Mouse (Mus musculus) cerebellum, adult 11-12 months (tissue): ENCODE results near the gene Dnajc6.

ENCODE experiments used
- DNase-seq: peaks from one replicate; pipeline ENCODE4 v3.0.0; 2022

Gene Dnajc6

DNA sequence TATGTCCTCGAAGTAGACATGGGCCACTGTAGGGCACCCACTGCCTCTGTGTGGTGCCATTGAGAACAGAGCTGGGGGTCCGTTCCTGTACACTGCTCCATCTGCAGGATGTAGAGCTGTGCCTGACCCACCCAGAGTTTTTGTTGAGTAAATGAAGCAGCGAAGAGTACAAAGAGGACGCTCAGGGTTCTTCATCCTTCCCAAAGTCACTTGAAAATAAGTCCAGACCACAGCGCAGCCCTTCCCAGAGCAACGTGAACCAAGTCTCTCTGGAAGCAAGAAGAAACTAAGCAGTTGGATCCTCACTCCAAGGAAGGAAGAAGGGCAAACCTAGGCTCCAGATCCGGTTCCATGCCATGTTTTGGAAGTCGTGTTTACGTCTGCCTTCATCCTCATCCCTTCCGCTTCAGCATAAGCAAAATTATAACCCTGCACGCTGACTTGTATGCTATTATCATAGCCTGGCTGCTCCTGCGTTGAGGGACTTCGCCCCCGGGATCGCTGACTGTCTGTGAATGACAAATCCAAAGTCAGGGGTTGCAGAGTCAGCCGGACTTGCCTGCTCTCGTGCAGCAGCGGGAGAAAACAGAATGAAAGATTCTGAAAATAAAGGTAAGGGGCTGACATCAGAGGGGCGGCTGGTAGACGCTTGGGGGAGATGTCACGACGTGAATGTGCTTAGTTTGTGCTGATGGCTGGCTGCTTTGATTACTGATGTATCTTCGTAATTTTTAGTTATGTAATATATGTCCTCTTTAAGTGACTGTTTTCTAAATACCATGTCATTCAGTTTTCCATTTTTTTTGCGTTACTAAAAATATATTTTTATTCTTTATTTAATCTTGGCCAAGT, 11.3 kb downstream of the Dnajc6 start:
- peak; percentile 68 for DNase-seq

- peak; percentile 35 for DNase-seq
These were observed 12.0 kb downstream of the Dnajc6 start for GRCm38 (mm10) chr4:101508431-101508830.

DNA sequence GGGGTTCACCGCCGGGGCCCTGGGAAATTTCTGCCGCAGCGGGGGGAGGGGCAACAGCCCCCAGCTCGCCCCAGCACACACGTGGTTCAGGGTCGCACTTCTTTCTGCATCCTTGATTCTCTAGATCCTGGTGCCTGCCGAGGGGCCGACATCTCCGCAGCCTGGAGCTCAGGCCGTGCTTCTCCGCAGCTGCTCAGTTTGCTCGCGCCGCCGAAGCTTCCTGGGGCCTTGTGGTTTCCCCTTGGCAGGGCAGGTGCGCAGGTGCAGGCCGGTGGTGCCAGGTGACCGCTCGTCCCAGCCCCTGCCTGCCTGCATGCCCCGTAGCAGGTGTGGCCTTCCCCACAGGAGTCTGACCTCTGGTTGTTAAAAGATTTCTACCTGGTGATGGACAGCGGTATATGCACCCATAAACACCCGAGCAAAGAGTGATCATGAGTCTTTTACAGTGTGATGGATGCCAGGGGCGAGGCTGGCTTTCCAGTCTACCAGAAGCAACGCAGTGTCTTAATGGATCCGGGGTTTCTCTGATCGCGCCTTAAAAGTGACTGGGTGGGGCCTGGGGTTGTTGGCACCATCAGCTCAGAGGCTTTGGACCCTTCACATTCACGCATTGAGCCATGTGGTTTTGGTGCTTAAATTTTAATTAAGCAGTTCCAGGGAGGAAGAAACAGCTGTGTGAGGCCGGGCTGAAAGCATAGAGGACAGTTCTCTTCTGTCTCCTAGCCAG, 12.6 kb downstream of the Dnajc6 start:
- DNase-seq, result peak; percentile 78

DNA sequence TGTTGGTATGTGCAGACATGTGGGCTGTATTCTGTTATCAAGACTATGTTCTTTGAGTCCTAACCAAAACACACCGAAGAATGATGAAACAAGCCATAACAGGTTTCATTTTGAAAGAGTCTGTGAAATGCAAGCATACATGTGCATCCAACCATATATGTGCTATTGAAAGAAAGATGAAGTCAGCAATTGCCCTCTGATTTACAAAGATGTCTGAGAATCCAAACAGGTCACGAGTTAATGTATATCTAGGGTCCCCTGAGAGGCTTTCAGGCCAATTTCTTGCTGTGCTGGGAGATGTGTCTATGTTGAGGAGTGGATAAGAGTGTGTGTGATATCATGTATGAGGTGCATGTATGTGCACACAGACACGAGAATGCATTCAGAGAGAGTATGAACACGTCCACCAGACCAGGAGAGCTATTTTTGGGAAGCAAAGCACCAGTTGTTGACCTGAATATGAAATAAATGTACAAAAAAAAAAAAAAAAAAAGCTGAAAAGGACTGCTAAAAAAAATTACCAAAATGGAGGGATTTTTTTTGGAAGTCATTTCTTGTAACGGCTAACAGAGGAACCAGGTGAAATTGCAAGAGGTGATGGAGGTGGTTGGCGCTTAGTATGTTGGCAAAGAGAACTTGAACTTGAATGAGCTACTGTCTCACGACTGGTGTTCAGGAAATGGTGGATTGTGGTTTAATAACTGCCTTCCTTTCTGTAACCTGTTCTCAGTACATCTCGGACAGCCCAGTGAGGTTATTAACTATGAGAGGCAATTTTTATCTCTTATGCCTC, 13.9 kb downstream of the Dnajc6 start:
- DNase-seq, result no peak

GRCm38 (mm10) chr4:101510904-101511210, 14.4 kb downstream of the Dnajc6 start:
- no peak for DNase-seq

GRCm38 (mm10) chr4:101511768-101512521, 15.5 kb downstream of the Dnajc6 start:
- no peak for DNase-seq

- DNase-seq, result no peak
These were observed 16.8 kb downstream of the Dnajc6 start for GRCm38 (mm10) chr4:101513251-101513650.

DNA sequence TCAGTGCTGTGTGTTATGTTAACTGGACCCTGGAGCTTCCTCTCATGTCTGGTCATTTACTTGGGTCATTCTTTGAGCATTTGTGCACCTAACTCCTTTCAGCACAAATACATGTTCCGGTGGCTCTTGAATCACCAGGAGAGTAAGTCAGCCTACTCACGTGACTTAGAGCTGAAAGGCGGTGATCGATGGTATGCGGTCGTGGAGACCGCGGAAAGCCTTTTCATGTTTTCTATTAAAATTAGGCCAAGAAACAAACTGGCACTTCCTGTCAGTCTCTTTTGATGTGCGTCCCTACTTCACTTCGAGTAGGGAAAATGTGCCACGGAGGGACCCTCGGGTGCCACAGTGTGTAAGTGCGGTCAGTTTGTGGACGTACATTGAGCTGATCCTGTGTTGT, 19.4 kb downstream of the Dnajc6 start:
- DNase-seq, result no peak

GRCm38 (mm10) chr4:101516434-101517168, 20.2 kb downstream of the Dnajc6 start:
- no peak for DNase-seq

GRCm38 (mm10) chr4:101531901-101532300, 35.5 kb downstream of the Dnajc6 start:
- no peak for DNase-seq

DNA sequence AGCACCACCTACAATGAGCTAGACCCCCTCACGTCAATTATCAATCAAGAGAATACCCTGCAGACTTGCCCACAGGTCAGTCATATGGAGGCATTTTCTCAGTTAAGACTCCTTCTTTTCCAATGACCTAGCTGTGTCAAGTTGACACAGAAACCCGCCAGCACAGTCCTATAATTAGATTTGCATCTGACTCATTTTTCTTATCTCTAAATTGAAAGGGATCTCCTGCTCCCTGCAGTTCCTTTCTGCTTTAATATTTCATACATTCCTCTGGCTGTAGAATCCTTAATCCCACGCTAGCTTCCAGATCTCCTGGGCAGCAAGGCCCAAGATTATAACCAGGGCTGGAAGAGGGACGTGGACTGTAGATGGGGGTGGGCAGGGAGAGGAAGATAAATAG, 44.1 kb downstream of the Dnajc6 start:
- no peak for DNase-seq

DNA sequence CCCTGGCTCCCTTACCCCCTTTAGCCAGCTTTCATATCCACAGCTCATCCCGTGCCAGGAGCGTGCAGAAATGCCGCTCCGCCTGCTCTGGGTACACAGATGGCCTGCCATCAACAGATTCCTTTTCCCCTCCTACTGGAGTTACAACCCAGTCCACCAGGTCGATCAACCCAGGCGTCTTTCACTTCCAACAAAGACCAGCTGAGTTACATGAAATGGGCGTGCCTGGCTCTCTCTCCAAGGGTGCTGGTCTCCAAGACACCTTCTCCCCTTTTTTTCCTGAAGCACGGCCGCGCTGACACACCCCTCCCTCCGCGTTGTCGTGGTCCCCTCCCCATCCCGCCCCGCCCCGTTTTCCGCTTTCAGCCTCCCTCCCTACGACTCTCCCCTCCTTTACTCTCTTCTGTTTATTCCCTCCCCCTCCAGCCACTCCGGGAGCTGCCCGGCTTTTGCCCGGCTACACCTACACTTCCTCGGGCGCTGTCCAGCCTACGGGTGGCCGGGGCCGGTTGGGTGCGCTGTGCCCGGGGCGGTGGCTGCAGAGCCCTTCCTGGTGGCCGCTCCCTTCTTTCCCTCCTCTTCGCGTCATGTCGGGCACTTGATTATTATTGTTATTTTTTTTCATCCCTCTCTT, 53.6 kb downstream of the Dnajc6 start:
- DNase-seq, result peak; percentile 67

DNA sequence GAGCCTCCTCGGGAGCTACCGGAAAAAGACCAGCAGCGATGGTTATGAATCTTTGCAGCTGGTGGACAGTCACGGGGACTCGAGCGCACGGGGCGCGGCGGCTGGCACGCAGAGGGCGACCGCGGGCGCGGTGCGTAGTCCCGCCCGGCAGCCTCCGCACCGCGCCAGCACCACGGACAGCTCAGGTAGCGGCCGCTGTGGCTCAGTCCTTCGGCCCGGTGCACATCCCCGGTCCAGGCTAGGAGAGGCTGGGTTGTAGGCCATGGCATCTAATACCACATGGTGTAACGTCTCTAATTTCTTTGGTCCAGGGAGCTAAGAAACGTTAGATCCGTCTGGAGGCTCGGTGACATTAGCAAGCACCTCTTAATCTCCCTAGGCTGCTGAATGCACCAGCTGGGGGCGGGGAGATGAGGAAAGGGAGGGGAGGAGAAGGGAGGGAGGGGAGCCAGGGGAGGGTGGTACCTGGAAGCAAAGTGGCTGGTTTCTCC, 54.3 kb downstream of the Dnajc6 start:
- peak; percentile 57 for DNase-seq

GRCm38 (mm10) chr4:101551425-101551824, 55.0 kb downstream of the Dnajc6 start:
- no peak for DNase-seq

DNA sequence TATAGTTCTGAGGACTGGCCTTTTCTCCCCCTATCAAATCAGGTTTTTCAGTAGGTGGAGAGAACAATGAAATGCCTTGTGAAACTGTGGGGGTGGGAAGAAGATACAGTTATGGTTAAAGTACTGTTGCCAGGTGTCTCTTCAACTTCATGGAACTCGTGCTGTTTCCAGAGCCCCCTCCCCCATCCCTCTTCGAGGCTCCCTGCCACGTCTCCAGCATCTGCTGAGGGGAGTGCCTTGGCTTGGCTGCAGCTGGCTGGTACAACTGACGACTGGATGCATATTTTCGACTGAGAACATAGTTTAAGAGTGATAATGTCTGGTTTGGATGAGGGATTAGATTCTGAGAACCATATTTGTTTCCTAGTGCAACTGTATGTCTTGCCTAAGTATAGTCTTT, 55.9 kb downstream of the Dnajc6 start:
- no peak for DNase-seq

- no peak for DNase-seq
These were observed 58.6 kb downstream of the Dnajc6 start for GRCm38 (mm10) chr4:101555016-101555415.

DNA sequence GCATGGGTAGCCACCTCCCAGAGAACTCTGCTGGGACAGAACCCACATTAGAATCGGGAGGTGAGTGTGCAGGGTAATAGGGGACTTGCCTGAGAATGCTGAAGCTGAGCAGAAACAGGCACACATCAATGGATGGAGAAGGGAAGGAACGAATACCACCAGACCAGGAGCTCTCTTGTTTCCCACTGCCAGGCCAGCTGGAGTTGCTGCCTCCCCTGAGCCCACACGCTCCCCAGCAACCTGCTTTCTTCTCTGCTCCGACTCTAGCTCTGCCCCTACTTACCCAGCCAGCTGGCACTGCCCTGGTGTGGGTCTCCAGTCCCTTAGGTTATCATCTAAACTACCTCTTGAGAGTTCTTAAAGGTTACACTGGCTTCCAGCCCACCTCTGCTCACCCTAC, 63.7 kb downstream of the Dnajc6 start:
- DNase-seq, result no peak

- DNase-seq, result no peak
These were observed 66.4 kb downstream of the Dnajc6 start for GRCm38 (mm10) chr4:101562836-101563235.

GRCm38 (mm10) chr4:101563607-101564006, 67.2 kb downstream of the Dnajc6 start:
- DNase-seq, result no peak

DNA sequence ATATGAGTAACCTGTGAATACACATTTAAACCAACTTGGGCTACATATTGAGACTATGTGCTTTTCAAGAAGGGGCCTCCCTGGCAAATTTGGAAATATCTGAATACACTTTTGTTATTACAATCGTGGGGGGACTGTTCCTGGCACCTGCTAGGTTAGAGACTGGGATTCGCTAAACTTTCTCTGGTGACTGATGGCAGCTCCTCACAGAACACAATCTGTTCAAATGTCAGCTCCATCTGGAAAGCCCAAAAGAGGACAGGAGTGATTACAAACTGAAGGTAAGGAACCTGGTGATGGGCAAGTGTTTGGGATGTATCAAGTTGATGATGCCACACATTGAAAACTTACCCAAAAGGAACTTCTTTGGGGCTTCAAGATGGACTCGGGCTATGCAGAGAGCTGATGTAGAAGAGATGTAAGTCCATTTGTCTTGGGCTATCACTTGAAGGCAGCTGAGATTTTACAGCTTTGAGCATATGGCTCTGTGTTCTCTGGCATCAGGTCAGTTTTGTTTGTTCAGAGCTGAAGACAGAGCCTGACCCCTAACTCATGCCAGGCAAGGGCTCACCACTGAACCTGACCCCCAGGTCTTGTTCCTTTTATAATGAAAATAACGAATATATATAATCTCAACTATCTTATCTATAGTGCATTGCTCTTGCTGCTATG, 68.4 kb downstream of the Dnajc6 start:
- DNase-seq, result no peak

GRCm38 (mm10) chr4:101569076-101569475, 72.6 kb downstream of the Dnajc6 start:
- DNase-seq, result no peak
